Mouse (Mus musculus) heart, embryonic 10.5 days (tissue): Measurements from ENCODE around the gene Bcl2. TPM values are rescaled to one million over a fixed set of nuclear protein-coding genes. Genes with fewer than 3 reads are reported as not detected.

Experiments
- DNase-seq: peaks from one replicate; pipeline ENCODE4 v3.0.0-alpha.2; 2017; ENCODE audit warnings: low spot score
- H3K27ac ChIP-seq: fragments of 300-500 bp; sonication (generic); 2 replicates; pipeline ENCODE4 v1.5.1; 2016; ENCODE audit warnings: mild to moderate bottlenecking
- H3K27me3 ChIP-seq: fragments of 300-500 bp; sonication (generic); 2 replicates; pipeline ENCODE4 v1.6.1; 2016; ENCODE audit warnings: mild to moderate bottlenecking; ENCODE audit not compliant: poor library complexity, insufficient read depth, severe bottlenecking
- H3K36me3 ChIP-seq: fragments of 300-500 bp; sonication (generic); 2 replicates; pipeline ENCODE4 v1.6.1; 2016; ENCODE audit warnings: mild to moderate bottlenecking, moderate library complexity
- H3K4me1 ChIP-seq: fragments of 300-500 bp; sonication (generic); 2 replicates; pipeline ENCODE4 v1.6.1; 2016; ENCODE audit warnings: mild to moderate bottlenecking
- H3K4me3 ChIP-seq: fragments of 300-500 bp; sonication (generic); 2 replicates; pipeline ENCODE4 v1.5.1; 2016; ENCODE audit warnings: mild to moderate bottlenecking, moderate library complexity
- H3K9me3 ChIP-seq: fragments of 300-500 bp; sonication (generic); 2 replicates; pipeline ENCODE4 v1.6.1; 2016; ENCODE audit warnings: mild to moderate bottlenecking, moderate library complexity
- WGBS: fragments of 180-500 bp; shearing (Covaris S2); methylation state at CpG from one replicate; pipeline ENCODE4 v1.1.7; 2016; 5-methylcytosine and 5-hydroxymethylcytosine counted together
- polyA plus RNA-seq: library from polyadenylated mRNA; unstranded; fragments of >200 nt; fragmentation: Nextera tagmentation; extraction: Ambion mirVana; gene quantifications from 2 replicates; pipeline ENCODE4 v1.2.1, GENCODE M21; 2016

Gene Bcl2
- polyA plus RNA-seq, 1 experiment from 2014 or later = 15.0 TPM

GRCm38 (mm10) chr1:106600841-106601240 lies 113.2 kb downstream of the Bcl2 start:
- no peaks in the 10 kb centered on the region for H3K9me3 ChIP-seq
- H3K36me3 ChIP-seq = no peaks in the 10 kb centered on the region
- H3K27ac ChIP-seq = no peak overlapping the region
- no peaks in the 10 kb centered on the region for H3K27me3 ChIP-seq
- no peak for DNase-seq
- H3K4me3 ChIP-seq = no peak overlapping the region
- H3K4me1 ChIP-seq = peaks cover 20% of the 10 kb centered on the region
- 74% methylated on average over 5 of the region's 5 CpGs for WGBS

- 85% methylated on average over 2 of the region's 2 CpGs for WGBS
- peaks cover 14% of the 10 kb centered on the region for H3K4me1 ChIP-seq
- DNase-seq = no peak
- H3K27ac ChIP-seq = no peak overlapping the region
- no peaks in the 10 kb centered on the region for H3K27me3 ChIP-seq
- no peaks in the 10 kb centered on the region for H3K9me3 ChIP-seq
- no peaks in the 10 kb centered on the region for H3K36me3 ChIP-seq
- H3K4me3 ChIP-seq = no peak overlapping the region
Measured at GRCm38 (mm10) chr1:106598292-106598583, 115.8 kb downstream of the Bcl2 start.

- Histone ChIP-seq H3K36me3 (no peaks in the 10 kb centered on the region), H3K27ac (no peak overlapping the region), H3K9me3 (no peaks in the 10 kb centered on the region), H3K4me1 (peaks cover 9% of the 10 kb centered on the region), H3K27me3 (no peaks in the 10 kb centered on the region), H3K4me3 (no peak overlapping the region)
- 83% methylated on average over 5 of the region's 5 CpGs for WGBS
- no peak for DNase-seq
Measured at GRCm38 (mm10) chr1:106597575-106598291, 116.3 kb downstream of the Bcl2 start.

DNA sequence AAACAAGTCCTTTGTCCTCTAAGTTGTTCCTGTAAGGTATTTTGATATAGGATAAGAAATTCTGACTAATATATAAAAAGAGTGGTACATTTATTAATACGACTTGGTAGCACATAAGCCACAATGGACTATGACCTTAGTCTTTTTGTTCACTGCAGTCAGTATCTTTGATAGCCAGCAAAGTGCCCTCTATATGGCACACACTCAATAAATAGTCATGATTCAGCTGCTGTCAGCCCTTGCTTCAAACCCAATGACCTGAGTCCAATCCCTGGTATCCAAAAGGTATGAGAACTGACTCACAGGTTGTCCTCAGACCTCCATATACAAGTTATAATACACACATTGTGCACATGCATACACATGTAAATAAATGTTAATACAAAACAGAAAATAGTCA lies 117.7 kb downstream of the Bcl2 start:
- peaks cover 3% of the 10 kb centered on the region; the same call in 1 of the 2 replicates for H3K4me1 ChIP-seq
- DNase-seq = no peak
- H3K9me3 ChIP-seq = no peaks in the 10 kb centered on the region
- no peaks in the 10 kb centered on the region for H3K36me3 ChIP-seq
- H3K27me3 ChIP-seq = no peaks in the 10 kb centered on the region
- 95% methylated on average over 1 of the region's 1 CpGs for WGBS
- no peak overlapping the region for H3K4me3 ChIP-seq
- no peak overlapping the region for H3K27ac ChIP-seq

DNA sequence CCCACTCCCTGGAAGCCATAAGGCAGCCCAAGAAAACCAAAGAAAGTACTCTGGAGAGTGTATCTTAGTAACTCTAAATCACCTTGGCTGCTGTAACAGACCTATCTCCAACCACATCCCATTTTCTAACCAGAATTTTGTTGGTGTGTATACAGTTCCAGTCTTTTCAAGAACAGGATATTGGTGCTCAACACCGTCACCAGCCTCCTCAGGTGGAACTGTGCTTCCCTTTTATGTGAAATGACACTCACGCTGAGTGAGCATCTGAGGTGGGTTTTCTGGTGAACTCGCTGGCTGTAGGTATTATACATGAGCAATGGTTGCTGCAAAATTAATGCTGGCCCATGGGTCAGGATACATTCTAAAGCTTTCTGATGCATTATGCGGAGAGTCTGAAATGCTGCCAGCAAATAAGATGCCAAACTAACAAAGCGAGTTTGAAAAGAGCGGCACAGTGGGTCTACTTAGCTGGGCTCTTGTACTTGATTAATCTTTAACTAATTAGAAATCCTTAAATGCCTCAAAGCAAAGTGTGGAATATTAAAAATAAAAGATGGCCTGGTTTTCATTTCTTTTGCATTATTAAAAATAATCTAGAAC lies 118.7 kb downstream of the Bcl2 start:
- Histone ChIP-seq H3K4me3 (no peak overlapping the region), H3K4me1 (peaks cover 3% of the 10 kb centered on the region; the same call in 1 of the 2 replicates), H3K27me3 (no peaks in the 10 kb centered on the region), H3K27ac (no peak overlapping the region), H3K36me3 (no peaks in the 10 kb centered on the region), H3K9me3 (no peaks in the 10 kb centered on the region)
- WGBS = 91% methylated on average over 6 of the region's 6 CpGs
- DNase-seq = no peak

DNA sequence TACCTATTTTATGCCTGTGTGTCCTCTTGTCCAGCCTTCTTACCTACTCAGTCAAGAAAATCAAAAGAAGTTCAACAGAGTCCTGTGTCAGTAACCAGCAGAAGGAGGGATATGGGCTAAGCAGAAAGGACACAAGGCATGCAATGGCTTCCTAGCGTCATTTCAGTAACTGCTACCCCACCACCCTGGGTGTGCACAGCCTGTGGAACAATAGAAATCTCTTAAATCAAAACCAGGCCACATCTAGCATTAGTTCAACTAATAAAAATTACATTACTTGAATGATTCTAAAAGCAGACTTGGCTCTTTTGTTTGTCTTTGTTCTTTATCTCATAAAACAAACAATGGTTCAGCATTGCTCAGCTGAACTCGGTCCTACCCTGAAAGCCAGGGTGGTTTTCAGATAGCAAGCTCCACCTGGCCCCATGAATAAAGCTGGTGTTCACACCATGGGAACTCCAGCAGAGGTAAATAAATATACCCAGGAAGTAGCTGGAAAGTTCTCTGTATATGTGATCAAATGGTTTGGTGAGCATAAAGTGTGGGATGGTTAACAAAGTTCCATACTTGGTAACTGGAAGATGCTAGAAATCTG lies 122.8 kb downstream of the Bcl2 start:
- no peaks in the 10 kb centered on the region for H3K36me3 ChIP-seq
- WGBS = 55% methylated on average over 2 of the region's 2 CpGs
- H3K27ac ChIP-seq = no peak overlapping the region
- no peaks in the 10 kb centered on the region for H3K9me3 ChIP-seq
- no peak overlapping the region for H3K4me3 ChIP-seq
- DNase-seq = no peak
- no peaks in the 10 kb centered on the region for H3K4me1 ChIP-seq
- H3K27me3 ChIP-seq = no peaks in the 10 kb centered on the region

GRCm38 (mm10) chr1:106589141-106589540 lies 124.9 kb downstream of the Bcl2 start:
- Histone ChIP-seq H3K9me3 (no peaks in the 10 kb centered on the region), H3K4me1 (0 out of 2 replicates have a peak, but pooled peaks cover 2% of the 10 kb centered on the region), H3K27ac (no peak overlapping the region), H3K36me3 (no peaks in the 10 kb centered on the region), H3K27me3 (no peaks in the 10 kb centered on the region), H3K4me3 (no peak overlapping the region)
- 88% methylated on average over 2 of the region's 2 CpGs for WGBS
- no peak for DNase-seq

GRCm38 (mm10) chr1:106587866-106588470 lies 126.1 kb downstream of the Bcl2 start:
- Histone ChIP-seq H3K4me3 (no peak overlapping the region), H3K27ac (no peak overlapping the region), H3K27me3 (no peaks in the 10 kb centered on the region), H3K9me3 (no peaks in the 10 kb centered on the region), H3K36me3 (no peaks in the 10 kb centered on the region), H3K4me1 (peaks cover 10% of the 10 kb centered on the region; the same call in 1 of the 2 replicates)
- no peak for DNase-seq
- 82% methylated on average over 4 of the region's 4 CpGs for WGBS

DNA sequence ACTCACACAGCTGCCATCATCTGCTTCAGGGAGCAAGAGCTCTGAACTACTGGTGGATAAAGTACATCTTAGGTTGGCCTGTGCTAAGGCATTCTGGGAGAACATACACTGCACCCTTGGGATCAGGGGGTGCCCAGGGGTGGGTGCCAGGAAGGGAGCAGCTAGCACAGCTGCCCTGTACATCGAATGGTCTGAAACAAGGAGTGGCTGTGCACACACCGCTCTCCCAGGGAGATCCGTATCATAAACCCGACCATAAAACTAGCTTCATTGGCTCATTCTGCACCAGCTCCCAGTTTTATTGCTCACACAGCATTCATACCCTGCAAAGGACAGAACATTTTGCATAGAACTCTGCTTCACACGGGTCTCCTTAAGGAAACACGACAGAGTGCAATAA lies 127.3 kb downstream of the Bcl2 start:
- no peaks in the 10 kb centered on the region for H3K27me3 ChIP-seq
- H3K4me3 ChIP-seq = no peak overlapping the region
- 89% methylated on average over 6 of the region's 6 CpGs for WGBS
- no peaks in the 10 kb centered on the region for H3K9me3 ChIP-seq
- peaks cover 10% of the 10 kb centered on the region; the same call in 1 of the 2 replicates for H3K4me1 ChIP-seq
- H3K27ac ChIP-seq = no peak overlapping the region
- H3K36me3 ChIP-seq = no peaks in the 10 kb centered on the region
- no peak for DNase-seq

DNA sequence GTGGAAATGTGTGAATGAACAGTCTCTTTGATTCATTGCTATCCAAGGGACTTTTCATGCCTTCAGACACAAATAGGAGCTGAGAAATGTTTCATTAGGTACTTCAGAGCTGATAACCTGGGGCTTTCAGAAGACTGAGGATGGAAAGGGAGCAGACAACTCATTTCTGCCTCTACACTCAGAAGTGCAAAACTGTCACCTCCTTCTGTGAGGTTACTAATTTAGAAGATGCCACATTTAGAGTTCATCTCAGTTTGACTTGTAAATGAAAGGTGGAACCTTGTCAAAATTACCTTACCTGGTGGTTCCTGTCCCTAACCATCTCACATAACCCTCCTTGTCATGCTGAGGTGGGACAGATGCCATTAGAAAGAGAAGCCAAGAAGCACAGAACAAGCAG lies 128.7 kb downstream of the Bcl2 start:
- H3K4me1 ChIP-seq = peaks cover 10% of the 10 kb centered on the region; the same call in 1 of the 2 replicates
- no peak for DNase-seq
- no peaks in the 10 kb centered on the region for H3K36me3 ChIP-seq
- no peak overlapping the region for H3K27ac ChIP-seq
- no peak overlapping the region for H3K4me3 ChIP-seq
- H3K27me3 ChIP-seq = no peaks in the 10 kb centered on the region
- H3K9me3 ChIP-seq = no peaks in the 10 kb centered on the region

GRCm38 (mm10) chr1:106584824-106585223 lies 129.2 kb downstream of the Bcl2 start:
- no peak for DNase-seq
- Histone ChIP-seq H3K4me3 (no peak overlapping the region), H3K9me3 (no peaks in the 10 kb centered on the region), H3K36me3 (no peaks in the 10 kb centered on the region), H3K27me3 (no peaks in the 10 kb centered on the region), H3K4me1 (peaks cover 10% of the 10 kb centered on the region; the same call in 1 of the 2 replicates), H3K27ac (no peak overlapping the region)
- 76% methylated on average over 2 of the region's 2 CpGs for WGBS

DNA sequence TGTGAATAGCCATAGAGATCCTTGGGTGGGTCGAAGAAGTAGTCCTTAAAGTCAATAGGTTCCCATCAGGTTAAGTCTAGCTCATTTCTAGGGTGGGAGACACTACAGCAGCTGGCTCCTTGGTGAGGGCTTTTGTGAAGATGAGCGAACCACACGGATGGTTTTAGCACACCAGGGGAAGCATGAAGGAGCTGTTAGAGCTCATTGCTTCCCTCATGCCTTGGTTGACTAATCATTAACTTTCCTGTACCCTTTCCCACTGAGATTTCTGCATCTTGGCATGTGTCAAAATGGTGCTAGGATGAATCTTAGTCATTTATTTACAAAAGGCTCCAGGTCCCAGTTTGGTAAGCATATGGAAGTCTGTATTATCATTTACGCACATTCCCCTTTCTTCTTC lies 129.8 kb downstream of the Bcl2 start:
- Histone ChIP-seq H3K27me3 (no peaks in the 10 kb centered on the region), H3K27ac (no peak overlapping the region), H3K4me1 (peaks cover 10% of the 10 kb centered on the region; the same call in 1 of the 2 replicates), H3K36me3 (no peaks in the 10 kb centered on the region), H3K4me3 (no peak overlapping the region), H3K9me3 (no peaks in the 10 kb centered on the region)
- no peak for DNase-seq
- WGBS = 88% methylated on average over 4 of the region's 4 CpGs
